Mouse (Mus musculus): ENCODE data around the gene Borcs8. TPM values are rescaled to one million over a fixed set of nuclear protein-coding genes. Genes with fewer than 3 reads are reported as not detected.

Borcs8 gene
- polyA plus RNA-seq, 1 experiment from 2014 or later: 37.1 TPM

GRCm38 (mm10) chr8:70166504-70167110 is 27.3 kb downstream of the Borcs8 start:
- Histone ChIP-seq H3K27me3 (peaks cover 45% of the 10 kb centered on the region), H3K9me3 (no peaks in the 10 kb centered on the region), H3K4me2 (replicated peaks) (peak overlapping the region; percentile 52), H3K4me1 (peaks cover 8% of the 10 kb centered on the region; the same call in 1 of the 2 replicates), H3K4me3 (peak overlapping the region; percentile 21), H3K27ac (replicated peaks) (no peak overlapping the region), H3K9ac (replicated peaks) (0 out of 2 replicates have a peak overlapping the region, but pooled peaks have one; percentile 11), H3K36me3 (no peaks in the 10 kb centered on the region)
- WGBS: 2% methylated on average over 20 of the region's 21 CpGs
- ATAC-seq (ENCODE audit: low FRiP score, low read depth): peak; percentile 93

GRCm38 (mm10) chr8:70170116-70170515 is 30.8 kb downstream of the Borcs8 start:
- Histone ChIP-seq H3K9ac (replicated peaks) (no peak overlapping the region), H3K4me1 (peaks cover 24% of the 10 kb centered on the region), H3K36me3 (no peaks in the 10 kb centered on the region), H3K27ac (replicated peaks) (no peak overlapping the region), H3K9me3 (no peaks in the 10 kb centered on the region), H3K4me3 (no peak overlapping the region), H3K27me3 (peaks cover 28% of the 10 kb centered on the region), H3K4me2 (replicated peaks) (no peak overlapping the region)
- 81% methylated on average over 3 of the region's 3 CpGs for WGBS
- ATAC-seq (ENCODE audit: low FRiP score, low read depth): no peak

GRCm38 (mm10) chr8:70170748-70171147 is 31.4 kb downstream of the Borcs8 start:
- 83% methylated on average over 3 of the region's 3 CpGs for WGBS
- Histone ChIP-seq H3K4me1 (peaks cover 24% of the 10 kb centered on the region), H3K9ac (replicated peaks) (no peak overlapping the region), H3K27ac (replicated peaks) (no peak overlapping the region), H3K36me3 (no peaks in the 10 kb centered on the region), H3K4me2 (replicated peaks) (no peak overlapping the region), H3K9me3 (no peaks in the 10 kb centered on the region), H3K27me3 (peaks cover 21% of the 10 kb centered on the region), H3K4me3 (no peak overlapping the region)
- no peak for ATAC-seq (ENCODE audit: low FRiP score, low read depth)

GRCm38 (mm10) chr8:70171240-70171639 is 31.9 kb downstream of the Borcs8 start:
- Histone ChIP-seq H3K9ac (replicated peaks) (no peak overlapping the region), H3K36me3 (no peaks in the 10 kb centered on the region), H3K4me1 (peaks cover 24% of the 10 kb centered on the region), H3K9me3 (no peaks in the 10 kb centered on the region), H3K4me3 (no peak overlapping the region), H3K27ac (replicated peaks) (no peak overlapping the region), H3K4me2 (replicated peaks) (no peak overlapping the region), H3K27me3 (peaks cover 17% of the 10 kb centered on the region)
- ATAC-seq (ENCODE audit: low FRiP score, low read depth): no peak
- 88% methylated on average over 7 of the region's 7 CpGs for WGBS

GRCm38 (mm10) chr8:70172043-70172681 is 32.9 kb downstream of the Borcs8 start, which contains the start of gene Tmem161a:
TSS of gene Tmem161a (plus strand) at chr8:70172356.
- H3K4me1 ChIP-seq: peaks cover 16% of the 10 kb centered on the region
- peak within 1 kb of the TSS; percentile 78 for H3K9ac ChIP-seq (replicated peaks)
- peak within 1 kb of the TSS; percentile 70 for H3K4me3 ChIP-seq
- peak within 1 kb of the TSS; percentile 56 for H3K4me2 ChIP-seq (replicated peaks)
- peaks cover 9% of the 10 kb centered on the region; the same call in 1 of the 2 replicates for H3K27me3 ChIP-seq
- 2% methylated on average over 27 of the region's 27 CpGs for WGBS
- no peak within 1 kb of the TSS; the same call in 1 of the 2 replicates for H3K27ac ChIP-seq (replicated peaks)
- H3K9me3 ChIP-seq: no peaks in the 10 kb centered on the region
- H3K36me3 ChIP-seq: peaks cover 6% of the 10 kb centered on the region
- peak; percentile 99 for ATAC-seq (ENCODE audit: low FRiP score, low read depth)

GRCm38 (mm10) chr8:70173320-70173719 is 34.0 kb downstream of the Borcs8 start:
- 87% methylated on average over 5 of the region's 5 CpGs for WGBS
- Histone ChIP-seq H3K4me2 (replicated peaks) (peak overlapping the region; percentile 56; the same call in 1 of the 2 replicates), H3K27me3 (0 out of 2 replicates have a peak, but pooled peaks cover 2% of the 10 kb centered on the region), H3K4me1 (peaks cover 16% of the 10 kb centered on the region), H3K4me3 (no peak overlapping the region), H3K9ac (replicated peaks) (0 out of 2 replicates have a peak overlapping the region, but pooled peaks have one; percentile 6), H3K36me3 (peaks cover 13% of the 10 kb centered on the region), H3K9me3 (no peaks in the 10 kb centered on the region), H3K27ac (replicated peaks) (no peak overlapping the region)
- ATAC-seq (ENCODE audit: low FRiP score, low read depth): no peak

GRCm38 (mm10) chr8:70174079-70174478 is 34.8 kb downstream of the Borcs8 start:
- Histone ChIP-seq H3K4me3 (no peak overlapping the region), H3K27ac (replicated peaks) (no peak overlapping the region), H3K27me3 (no peaks in the 10 kb centered on the region), H3K9me3 (no peaks in the 10 kb centered on the region), H3K9ac (replicated peaks) (0 out of 2 replicates have a peak overlapping the region, but pooled peaks have one; percentile 17), H3K4me1 (peaks cover 16% of the 10 kb centered on the region), H3K4me2 (replicated peaks) (no peak overlapping the region), H3K36me3 (peaks cover 21% of the 10 kb centered on the region)
- WGBS: 92% methylated on average over 7 of the region's 7 CpGs
- no peak for ATAC-seq (ENCODE audit: low FRiP score, low read depth)

GRCm38 (mm10) chr8:70178231-70178630 is 38.9 kb downstream of the Borcs8 start:
- Histone ChIP-seq H3K4me2 (replicated peaks) (no peak overlapping the region), H3K4me1 (peaks cover 8% of the 10 kb centered on the region; the same call in 1 of the 2 replicates), H3K27ac (replicated peaks) (no peak overlapping the region), H3K4me3 (no peak overlapping the region), H3K36me3 (peaks cover 38% of the 10 kb centered on the region), H3K9ac (replicated peaks) (no peak overlapping the region), H3K27me3 (no peaks in the 10 kb centered on the region), H3K9me3 (no peaks in the 10 kb centered on the region)
- no peak for ATAC-seq (ENCODE audit: low FRiP score, low read depth)
- WGBS: 92% methylated on average over 2 of the region's 2 CpGs

GRCm38 (mm10) chr8:70179082-70179481 is 39.8 kb downstream of the Borcs8 start:
- no peak overlapping the region for H3K9ac ChIP-seq (replicated peaks)
- H3K27me3 ChIP-seq: no peaks in the 10 kb centered on the region
- no peak overlapping the region for H3K27ac ChIP-seq (replicated peaks)
- no peak for ATAC-seq (ENCODE audit: low FRiP score, low read depth)
- peaks cover 3% of the 10 kb centered on the region; the same call in 1 of the 2 replicates for H3K4me1 ChIP-seq
- peaks cover 38% of the 10 kb centered on the region for H3K36me3 ChIP-seq
- no peaks in the 10 kb centered on the region for H3K9me3 ChIP-seq
- WGBS: 96% methylated on average over 4 of the region's 4 CpGs
- H3K4me3 ChIP-seq: no peak overlapping the region
- no peak overlapping the region for H3K4me2 ChIP-seq (replicated peaks)

- WGBS: 84% methylated on average over 15 of the region's 16 CpGs
Observed at GRCm38 (mm10) chr8:70181212-70181902, 42.1 kb downstream of the Borcs8 start.

GRCm38 (mm10) chr8:70181903-70182252 is 42.6 kb downstream of the Borcs8 start:
- no peaks in the 10 kb centered on the region for H3K4me1 ChIP-seq
- H3K4me3 ChIP-seq: no peak overlapping the region
- H3K36me3 ChIP-seq: peaks cover 35% of the 10 kb centered on the region
- H3K9ac ChIP-seq (replicated peaks): no peak overlapping the region
- H3K27me3 ChIP-seq: no peaks in the 10 kb centered on the region
- no peak overlapping the region for H3K4me2 ChIP-seq (replicated peaks)
- 54% methylated on average over 2 of the region's 2 CpGs for WGBS
- H3K9me3 ChIP-seq: no peaks in the 10 kb centered on the region
- ATAC-seq (ENCODE audit: low FRiP score, low read depth): no peak
- H3K27ac ChIP-seq (replicated peaks): no peak overlapping the region

More at GRCm38 (mm10) chr8:70181212-70181902, 42.1 kb downstream of the Borcs8 start:
- Histone ChIP-seq H3K9me3 (no peaks in the 10 kb centered on the region), H3K4me1 (no peaks in the 10 kb centered on the region), H3K4me2 (replicated peaks) (no peak overlapping the region), H3K27me3 (no peaks in the 10 kb centered on the region), H3K36me3 (peaks cover 38% of the 10 kb centered on the region), H3K4me3 (no peak overlapping the region), H3K9ac (replicated peaks) (no peak overlapping the region), H3K27ac (replicated peaks) (no peak overlapping the region)
- no peak for ATAC-seq (ENCODE audit: low FRiP score, low read depth)

- H3K9ac ChIP-seq (replicated peaks): no peak overlapping the region
- no peaks in the 10 kb centered on the region for H3K4me1 ChIP-seq
- H3K4me2 ChIP-seq (replicated peaks): no peak overlapping the region
- 84% methylated on average over 4 of the region's 4 CpGs for WGBS
- H3K9me3 ChIP-seq: no peaks in the 10 kb centered on the region
- ATAC-seq (ENCODE audit: low FRiP score, low read depth): no peak
- H3K27ac ChIP-seq (replicated peaks): no peak overlapping the region
- H3K36me3 ChIP-seq: peaks cover 26% of the 10 kb centered on the region
- H3K4me3 ChIP-seq: no peak overlapping the region
- no peaks in the 10 kb centered on the region for H3K27me3 ChIP-seq
Observed at GRCm38 (mm10) chr8:70183194-70183593, 43.9 kb downstream of the Borcs8 start.
